Comparison of ENCODE assay signal across 9 mouse cellular contexts in the genomic region with DNA sequence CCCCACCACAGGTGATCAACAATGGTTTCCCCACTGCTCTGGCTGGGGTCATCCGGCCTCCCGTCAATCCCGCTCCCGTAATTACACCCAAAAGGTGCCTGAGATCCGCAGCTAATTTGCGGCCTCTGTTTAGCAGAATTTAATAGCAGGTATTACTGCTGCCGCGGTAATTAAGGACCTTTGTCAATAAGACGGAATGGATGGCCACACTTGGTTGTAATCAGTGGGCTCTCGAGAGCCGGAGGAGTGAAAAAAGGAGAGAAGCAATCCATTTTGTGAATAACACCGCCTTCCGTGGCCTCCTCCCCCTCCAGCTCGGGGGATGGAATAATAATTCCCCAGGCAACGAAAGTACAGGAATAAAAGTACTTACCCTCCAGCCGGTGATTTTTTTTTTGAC.
DNase-seq lines count a peak whose midpoint lies in the region; ATAC-seq and TF ChIP-seq lines count a peak whose summit lies in the region.
"Had no signal": no experiment of that assay in that cellular context is flagged by ENCODE, and none has a peak within 500 bp of the region (broad histone marks: within the 10 kb centered on the region; RNA-seq: fewer than 3 reads in every experiment).

No protein-coding gene starts in this region.

- DNase-seq in heart, postnatal 10 days: no peak
- peak; percentile 45 for DNase-seq in embryo, embryonic 11 days
- DNase-seq in midbrain, embryonic 14.5 days: peak; percentile 63
- DNase-seq in cerebellum, adult 8-10 months: no peak
- no peak for DNase-seq in right cerebral cortex, postnatal 25 days
- DNase-seq in thymus, adult 2 months: no peak

- WGBS in heart, embryonic 12.5 days: 3% methylated on average over 16 of the region's 16 CpGs
- 1% methylated on average over 16 of the region's 16 CpGs for WGBS in hindbrain, embryonic 12.5 days
- 1% methylated on average over 16 of the region's 16 CpGs for WGBS in midbrain, embryonic 14.5 days
- WGBS in thymus, adult 2 months: 8% methylated on average over 16 of the region's 16 CpGs

- H3K9me3 ChIP-seq in heart, embryonic 12.5 days (replicated peaks): no peaks in the 10 kb centered on the region; the same call in 1 of the 2 replicates
- H3K9me3 ChIP-seq in hindbrain, embryonic 12.5 days (replicated peaks): no peaks in the 10 kb centered on the region
- H3K9me3 ChIP-seq in midbrain, embryonic 14.5 days (ENCODE audit: control insufficient read depth, low read length): no peaks in the 10 kb centered on the region
- H3K9me3 ChIP-seq: liver, embryonic 15.5 days had no signal

- no peak overlapping the region for H3K9ac ChIP-seq in heart, embryonic 12.5 days
- no peak overlapping the region for H3K9ac ChIP-seq in hindbrain, embryonic 12.5 days
- no peak overlapping the region for H3K9ac ChIP-seq in midbrain, embryonic 14.5 days (replicated peaks; ENCODE audit: low read length)
- H3K9ac ChIP-seq: liver, embryonic 15.5 days had no signal

- H3K36me3 ChIP-seq in heart, embryonic 12.5 days: no peaks in the 10 kb centered on the region
- H3K36me3 ChIP-seq in hindbrain, embryonic 12.5 days: no peaks in the 10 kb centered on the region
- H3K36me3 ChIP-seq in midbrain, embryonic 14.5 days (ENCODE audit: control insufficient read depth, insufficient read depth, low read length): no peaks in the 10 kb centered on the region
- H3K36me3 ChIP-seq in thymus, adult 2 months (ENCODE audit: control insufficient read depth, insufficient read depth, low read length): no peaks in the 10 kb centered on the region
- H3K36me3 ChIP-seq: liver, embryonic 15.5 days had no signal

- H3K27me3 ChIP-seq in heart, embryonic 12.5 days (replicated peaks): peaks cover 71% of the 10 kb centered on the region
- peaks cover 68% of the 10 kb centered on the region for H3K27me3 ChIP-seq in hindbrain, embryonic 12.5 days
- peaks cover 38% of the 10 kb centered on the region for H3K27me3 ChIP-seq in midbrain, embryonic 14.5 days (ENCODE audit: control insufficient read depth, insufficient read depth, low read length)
- H3K27me3 ChIP-seq in thymus, adult 2 months (ENCODE audit: control insufficient read depth, insufficient read depth, low read length): peaks cover 4% of the 10 kb centered on the region; the same call in 1 of the 2 replicates

- no peak for ATAC-seq in heart, embryonic 12.5 days (ENCODE audit: insufficient number of reproducible peaks, low FRiP score)
- no peak for ATAC-seq in hindbrain, embryonic 12.5 days (ENCODE audit: low FRiP score)
- ATAC-seq in midbrain, embryonic 14.5 days (ENCODE audit: low FRiP score, low TSS enrichment): no peak

- intact Hi-C loops in heart, postnatal 10 days (cut with DNase I): no loop called here

- TF ChIP-seq CTCF in thymus, adult 2 months (IDR thresholded peaks at IDR 0.05; ENCODE audit: borderline replicate concordance, control insufficient read depth, extremely low read depth, insufficient read depth, low read length, poor library complexity): no peak

- no peak overlapping the region for H3K27ac ChIP-seq in heart, embryonic 12.5 days (ENCODE audit: poor library complexity, severe bottlenecking)
- no peak overlapping the region for H3K27ac ChIP-seq in hindbrain, embryonic 12.5 days
- H3K27ac ChIP-seq in midbrain, embryonic 14.5 days (replicated peaks; ENCODE audit: low read depth, low read length): no peak overlapping the region
- no peak overlapping the region for H3K27ac ChIP-seq in thymus, adult 2 months (ENCODE audit: control insufficient read depth, insufficient read depth, low read length)
- H3K27ac ChIP-seq: liver, embryonic 15.5 days had no signal

- TF ChIP-seq POLR2A in thymus, adult 2 months (IDR thresholded peaks at IDR 0.05; ENCODE audit: control insufficient read depth, extremely low read depth, insufficient read depth, low read length, poor library complexity): no peak

- peak overlapping the region; percentile 17 for H3K4me3 ChIP-seq in heart, embryonic 12.5 days
- peak overlapping the region; percentile 18 for H3K4me3 ChIP-seq in hindbrain, embryonic 12.5 days
- H3K4me3 ChIP-seq in midbrain, embryonic 14.5 days (replicated peaks; ENCODE audit: low read depth, low read length): peak overlapping the region; percentile 19
- H3K4me3 ChIP-seq in thymus, adult 2 months (ENCODE audit: control insufficient read depth, insufficient read depth, low read length): no peak overlapping the region
- H3K4me3 ChIP-seq: liver, embryonic 15.5 days had no signal

- peak overlapping the region; percentile 27; the same call in 1 of the 2 replicates for H3K4me2 ChIP-seq in heart, embryonic 12.5 days
- H3K4me2 ChIP-seq in hindbrain, embryonic 12.5 days (replicated peaks): peak overlapping the region; percentile 41
- peak overlapping the region; percentile 47 for H3K4me2 ChIP-seq in midbrain, embryonic 14.5 days (ENCODE audit: low read length)
- H3K4me2 ChIP-seq: liver, embryonic 15.5 days had no signal

- no peaks in the 10 kb centered on the region for H3K4me1 ChIP-seq in heart, embryonic 12.5 days (replicated peaks)
- peaks cover 21% of the 10 kb centered on the region for H3K4me1 ChIP-seq in hindbrain, embryonic 12.5 days
- H3K4me1 ChIP-seq in midbrain, embryonic 14.5 days (ENCODE audit: control insufficient read depth, insufficient read depth, low read length): peaks cover 14% of the 10 kb centered on the region
- H3K4me1 ChIP-seq in thymus, adult 2 months (replicated peaks; ENCODE audit: control insufficient read depth, insufficient read depth, low read length): no peaks in the 10 kb centered on the region
- H3K4me1 ChIP-seq: liver, embryonic 15.5 days had no signal

Comparison
In these comparisons a context has a peak if more than half of its experiments do, and no peak if none do; other contexts are left out.
1. DNase-seq: peak in embryo, embryonic 11 days (single experiment) and midbrain, embryonic 14.5 days (single experiment); none in heart, postnatal 10 days (0 of 2), cerebellum, adult 8-10 months (single experiment), right cerebral cortex, postnatal 25 days (single experiment) and thymus, adult 2 months (single experiment).
2. Peak in every context shown above with its lines, with median percentiles within 50 percentile points of each other: H3K4me2 ChIP-seq.